Mouse (Mus musculus) small intestine, adult 2 months (tissue): ENCODE measurements around the gene Ap3b1.

Experiments
- CTCF ChIP-seq: fragments of 200-500 bp; IDR thresholded peaks from 2 replicates; pipeline ENCODE4 v1.5.1; 2012; ENCODE audit warnings: low read depth, mild to moderate bottlenecking, control low read depth, inconsistent platforms, low read length, moderate library complexity, mixed read lengths; ENCODE audit not compliant: insufficient replicate concordance, insufficient read length; ENCODE audit errors: extremely low read depth
- POLR2A ChIP-seq: fragments of 200-500 bp; IDR thresholded peaks from 2 replicates; pipeline ENCODE4 v1.6.1; 2012; ENCODE audit warnings: low read depth, mild to moderate bottlenecking, control low read depth, inconsistent platforms, low read length, moderate library complexity

DNA sequence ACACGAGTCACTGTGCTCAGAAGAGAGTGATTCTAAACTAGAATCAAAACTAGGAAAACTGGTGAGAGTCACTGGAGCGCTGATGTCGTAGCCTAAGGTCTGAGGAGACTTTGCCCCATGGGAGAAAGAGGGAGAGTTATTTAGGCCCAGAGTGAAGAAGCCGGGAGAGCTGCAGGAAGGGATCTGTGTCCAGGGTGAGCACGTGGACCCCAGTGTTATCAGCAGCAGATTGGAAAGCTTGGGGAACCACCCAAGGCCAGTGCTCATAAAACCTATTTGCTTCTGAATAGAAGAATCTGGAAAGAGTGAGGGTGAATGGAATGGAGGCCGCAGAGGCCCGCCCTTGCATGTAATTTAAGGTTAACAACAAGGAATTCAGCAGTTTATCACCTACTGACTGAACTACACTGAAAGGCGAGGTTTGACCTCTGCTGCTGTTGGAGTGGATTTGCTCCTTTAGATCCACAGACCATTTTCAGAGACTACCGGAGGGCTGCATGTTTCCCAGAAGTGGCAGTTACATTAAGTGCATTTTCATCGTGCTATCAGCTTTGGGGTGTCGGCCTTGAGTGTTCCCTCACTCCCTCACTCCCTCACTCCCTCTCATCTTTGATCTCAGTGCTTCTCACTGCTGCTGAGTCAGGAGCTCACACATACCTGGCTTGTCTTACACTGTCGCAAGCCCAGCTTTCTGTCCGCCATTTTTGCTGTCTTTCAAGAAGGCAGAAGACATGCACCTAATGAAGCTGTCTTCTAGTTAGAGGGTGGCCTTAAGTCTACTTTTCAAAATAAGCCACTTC lies 6.5 kb downstream of the Ap3b1 start:
- TF ChIP-seq POLR2A (no peak), CTCF (no peak)
